Mouse (Mus musculus) lung, embryonic 16.5 days (tissue): ENCODE results near the gene P3h3. TPM values are rescaled to one million over a fixed set of nuclear protein-coding genes. Genes with fewer than 3 reads are reported as not detected.

Source experiments
- ATAC-seq: fragments of 200-750 bp; cut with Nextera tagmentation; 2 replicates; pipeline ENCODE4 v1.8.0; 2017; ENCODE audit warnings: low read depth, mild to moderate bottlenecking, moderate library complexity
- H3K27ac ChIP-seq: fragments of 300-500 bp; sonication (generic); 2 replicates; pipeline ENCODE4 v1.5.1; 2014; ENCODE audit warnings: mild to moderate bottlenecking, control low read depth, low read length
- H3K27me3 ChIP-seq: fragments of 300-500 bp; sonication (generic); 2 replicates; pipeline ENCODE4 v1.6.1; 2014; ENCODE audit warnings: low read depth, low read length, mixed read lengths; ENCODE audit not compliant: control insufficient read depth, insufficient read depth
- H3K36me3 ChIP-seq: fragments of 300-500 bp; sonication (generic); 2 replicates; pipeline ENCODE4 v1.6.1; 2014; ENCODE audit warnings: low read length; ENCODE audit not compliant: control insufficient read depth, insufficient read depth
- H3K4me1 ChIP-seq: fragments of 300-500 bp; sonication (generic); replicated peaks from 2 replicates; pipeline ENCODE4 v1.6.1; 2014; ENCODE audit warnings: low read length, mixed read lengths; ENCODE audit not compliant: control insufficient read depth, insufficient read depth
- H3K4me2 ChIP-seq: fragments of 300-500 bp; sonication (generic); 2 replicates; pipeline ENCODE4 v1.6.1; 2014; ENCODE audit warnings: low read depth, low read length, control low read depth
- H3K4me3 ChIP-seq: fragments of 300-500 bp; sonication (generic); 2 replicates; pipeline ENCODE4 v1.5.1; 2014; ENCODE audit warnings: mild to moderate bottlenecking, low read length, control low read depth
- H3K9ac ChIP-seq: fragments of 300-500 bp; sonication (generic); 2 replicates; pipeline ENCODE4 v1.6.1; 2014; ENCODE audit warnings: low read length, control low read depth
- H3K9me3 ChIP-seq: fragments of 300-500 bp; sonication (generic); 2 replicates; pipeline ENCODE4 v1.6.1; 2016; ENCODE audit warnings: low read length; ENCODE audit not compliant: control insufficient read depth
- WGBS: fragments of 180-500 bp; shearing (Covaris S2); extraction: QIAGEN DNeasy Blood & Tissue Kit; methylation state at CpG from one replicate; pipeline ENCODE4 v1.1.7; 2014; 5-methylcytosine and 5-hydroxymethylcytosine counted together
- polyA plus RNA-seq: library from polyadenylated mRNA; unstranded; fragments of >200 nt; fragmentation: Nextera tagmentation; extraction: Ambion mirVana; gene quantifications from 2 replicates; pipeline ENCODE4 v1.2.1, GENCODE M21; 2015

P3h3 gene
- polyA plus RNA-seq = 8.3 and 15.3 TPM in 2 replicates

DNA sequence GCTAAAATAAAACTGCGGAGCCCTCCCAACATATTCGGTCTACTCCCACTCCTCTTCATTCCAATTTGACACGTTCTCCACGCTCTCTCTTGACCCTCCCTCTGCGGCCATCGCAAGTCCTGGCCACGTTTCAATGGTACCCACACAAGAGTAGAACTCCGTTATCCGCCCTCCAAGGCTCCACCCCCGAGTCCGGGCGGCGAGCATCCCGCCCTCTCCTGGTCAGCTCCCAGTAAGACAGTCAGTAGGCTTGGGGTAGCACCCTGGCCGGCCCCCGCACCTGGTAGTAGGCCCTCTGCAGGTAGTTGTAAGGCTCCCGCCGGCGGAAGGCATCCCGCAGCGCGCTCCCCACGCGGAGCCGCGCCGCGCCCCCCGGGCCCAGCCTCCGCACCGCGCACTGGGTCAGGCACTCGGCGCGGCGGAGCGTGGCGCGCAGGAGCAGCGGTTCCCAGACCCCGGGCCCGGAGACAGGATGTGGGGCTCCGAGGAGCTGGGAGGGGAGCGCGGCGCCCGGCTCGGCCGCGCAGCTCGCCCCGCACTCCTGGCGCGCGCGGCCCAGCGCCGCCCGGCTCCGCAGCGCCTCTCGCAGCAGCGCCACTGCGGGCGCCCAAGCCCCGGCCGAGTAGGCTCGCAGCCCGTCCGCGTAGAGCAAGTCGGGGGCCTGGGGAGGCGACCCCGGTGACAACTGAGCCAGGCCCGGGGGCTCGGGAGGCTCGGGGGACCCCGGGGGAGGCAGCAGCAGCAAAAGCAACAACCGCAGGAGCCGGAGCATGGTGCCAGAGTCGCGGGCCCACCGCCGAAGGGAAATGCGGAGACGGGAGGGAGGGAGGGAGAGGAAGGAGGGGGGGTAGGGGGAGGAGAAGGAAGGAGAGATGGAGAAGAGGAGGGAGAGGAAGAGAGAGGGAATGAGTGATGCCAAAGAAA is at the start of gene P3h3:
TSS of gene P3h3 (minus strand) at position 837 of the 924 bp plus-strand sequence.
- Histone ChIP-seq H3K9ac (peak within 1 kb of the TSS; percentile 89), H3K27ac (peak within 1 kb of the TSS; percentile 87), H3K9me3 (no peaks in the 10 kb centered on the region), H3K4me1 (peaks cover 13% of the 10 kb centered on the region), H3K4me2 (peak within 1 kb of the TSS; percentile 97), H3K4me3 (peak within 1 kb of the TSS; percentile 79), H3K27me3 (peaks cover 24% of the 10 kb centered on the region), H3K36me3 (no peaks in the 10 kb centered on the region)
- under 1% methylated on average over 62 of the region's 86 CpGs for WGBS
- ATAC-seq = peak; percentile 87

DNA sequence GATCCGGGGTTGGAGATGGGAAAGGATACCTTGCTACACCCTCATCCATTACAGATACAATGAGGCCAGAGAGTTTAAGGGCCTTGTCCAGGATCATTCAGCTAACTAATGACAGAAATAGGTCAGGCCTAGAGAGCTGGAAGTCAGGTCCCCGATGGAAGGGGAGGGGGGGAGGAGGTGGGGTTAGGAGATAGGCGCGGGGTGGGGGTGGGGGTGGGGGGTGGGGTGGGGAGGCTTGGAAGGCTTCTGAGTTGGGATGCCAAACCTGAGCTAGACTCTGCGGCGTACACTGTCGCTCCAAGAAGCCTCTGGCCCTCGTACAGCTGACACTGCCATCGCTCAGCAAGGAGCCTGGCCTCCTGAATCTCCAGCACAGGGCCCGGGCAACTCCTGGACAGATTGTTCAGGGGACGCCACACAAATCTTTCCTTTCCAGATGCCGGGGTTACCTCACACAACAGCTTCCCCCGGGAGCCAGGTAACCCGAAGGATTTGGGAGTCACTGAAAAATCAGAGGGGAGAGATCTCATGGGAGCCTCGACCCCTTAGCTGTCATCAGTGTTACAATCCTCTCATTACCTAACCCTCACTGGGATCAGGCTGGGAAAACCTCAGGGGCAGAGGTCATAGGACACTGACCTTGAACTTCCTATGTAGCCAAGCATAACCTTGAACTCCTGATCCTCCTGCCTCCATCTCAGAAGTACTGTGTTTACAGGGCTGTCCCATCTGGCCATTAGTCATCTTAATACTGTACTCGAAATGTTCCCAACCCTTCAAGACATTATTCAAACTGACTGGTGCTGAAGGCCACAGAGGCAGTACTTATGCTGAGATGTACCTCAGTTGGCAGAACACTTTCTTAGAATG is 47.7 kb upstream of the P3h3 start:
- no peaks in the 10 kb centered on the region for H3K9me3 ChIP-seq
- H3K27ac ChIP-seq = peak overlapping the region; percentile 98
- peaks cover 12% of the 10 kb centered on the region for H3K4me1 ChIP-seq
- ATAC-seq = no peak
- H3K36me3 ChIP-seq = no peaks in the 10 kb centered on the region
- H3K27me3 ChIP-seq = peaks cover 7% of the 10 kb centered on the region; the same call in 1 of the 2 replicates
- H3K4me3 ChIP-seq = peak overlapping the region; percentile 63; the same call in 1 of the 2 replicates
- peak overlapping the region; percentile 81 for H3K9ac ChIP-seq
- H3K4me2 ChIP-seq = peak overlapping the region; percentile 91
- WGBS = 40% methylated on average over 14 of the region's 16 CpGs

DNA sequence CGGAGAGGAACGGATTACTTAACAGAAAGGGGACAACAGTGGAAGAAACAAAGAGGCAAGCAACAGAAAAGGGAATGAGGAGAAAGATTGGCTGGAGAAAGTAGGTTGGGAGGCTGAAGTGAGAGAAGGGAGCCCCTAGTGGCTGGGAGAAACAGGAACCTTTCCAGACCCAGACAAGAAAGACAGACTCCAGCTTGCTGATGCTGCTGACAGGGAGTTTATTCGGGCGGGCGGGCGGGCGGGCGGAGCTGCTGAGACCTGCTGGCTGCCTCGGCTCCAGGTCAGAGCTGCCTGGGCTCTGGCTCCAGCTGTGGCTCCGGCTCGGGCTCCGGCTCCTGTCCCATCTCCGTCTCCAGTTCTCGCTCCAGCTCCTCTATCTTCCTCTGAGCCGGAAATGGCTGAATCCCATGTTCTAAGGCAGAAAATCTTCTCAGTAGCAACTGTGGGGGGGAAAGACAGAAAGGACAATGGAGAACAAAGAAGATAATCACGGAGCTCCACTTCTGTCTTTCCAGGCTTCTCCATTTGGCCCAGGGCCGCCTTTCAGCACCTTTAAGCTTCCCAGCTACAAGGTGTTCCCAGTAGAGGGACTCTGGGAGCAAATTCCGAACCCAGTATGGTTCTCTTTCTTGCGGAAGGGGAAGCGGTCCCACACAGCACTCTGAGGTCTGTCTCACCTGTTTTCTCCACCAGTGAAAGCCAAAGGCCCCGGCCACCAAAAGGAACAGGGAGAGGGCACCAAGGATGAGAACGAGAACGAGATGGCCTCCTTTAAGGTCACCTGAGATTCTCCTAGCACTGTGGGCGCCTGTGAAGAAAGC is 46.8 kb upstream of the P3h3 start:
- Histone ChIP-seq H3K27me3 (no peaks in the 10 kb centered on the region; the same call in 1 of the 2 replicates), H3K27ac (peak overlapping the region; percentile 98), H3K4me2 (peak overlapping the region; percentile 91), H3K4me3 (peak overlapping the region; percentile 63), H3K9ac (peak overlapping the region; percentile 81), H3K9me3 (no peaks in the 10 kb centered on the region), H3K4me1 (peaks cover 6% of the 10 kb centered on the region), H3K36me3 (no peaks in the 10 kb centered on the region)
- peak; percentile 85 for ATAC-seq
- 8% methylated on average over 24 of the region's 24 CpGs for WGBS

DNA sequence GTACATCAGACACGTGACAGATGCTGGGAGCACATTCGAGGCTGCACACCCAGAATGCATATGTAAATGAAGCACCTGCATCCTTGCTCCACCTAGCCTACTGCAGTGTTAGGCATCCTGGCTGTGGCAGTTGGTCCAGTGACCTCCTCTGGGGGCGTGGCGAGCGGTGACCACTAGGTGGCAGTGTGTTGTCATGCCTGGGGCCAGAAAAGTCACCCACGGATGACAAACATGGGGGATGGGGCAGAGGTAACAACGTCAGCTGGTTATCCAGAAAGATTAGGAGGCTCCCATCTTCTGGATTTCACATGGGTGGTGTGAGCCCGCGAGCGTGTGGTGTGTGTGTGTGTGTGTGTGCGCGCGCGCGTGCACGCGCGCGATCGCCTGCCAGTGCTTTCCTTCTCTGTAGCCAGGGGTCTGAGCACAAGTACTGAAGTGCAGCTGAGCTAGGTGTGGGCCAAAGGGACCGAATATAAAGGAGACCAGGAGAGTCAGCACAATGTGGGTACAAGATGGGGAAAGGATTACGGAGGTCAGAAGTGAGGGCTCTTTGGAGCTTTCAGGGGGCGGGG is 46.1 kb upstream of the P3h3 start:
- under 1% methylated on average over 23 of the region's 23 CpGs for WGBS
- Histone ChIP-seq H3K9ac (peak overlapping the region; percentile 81), H3K4me1 (peaks cover 6% of the 10 kb centered on the region), H3K9me3 (no peaks in the 10 kb centered on the region), H3K4me2 (peak overlapping the region; percentile 91), H3K4me3 (peak overlapping the region; percentile 63), H3K36me3 (no peaks in the 10 kb centered on the region), H3K27me3 (no peaks in the 10 kb centered on the region), H3K27ac (peak overlapping the region; percentile 98)
- peak; percentile 91 for ATAC-seq

DNA sequence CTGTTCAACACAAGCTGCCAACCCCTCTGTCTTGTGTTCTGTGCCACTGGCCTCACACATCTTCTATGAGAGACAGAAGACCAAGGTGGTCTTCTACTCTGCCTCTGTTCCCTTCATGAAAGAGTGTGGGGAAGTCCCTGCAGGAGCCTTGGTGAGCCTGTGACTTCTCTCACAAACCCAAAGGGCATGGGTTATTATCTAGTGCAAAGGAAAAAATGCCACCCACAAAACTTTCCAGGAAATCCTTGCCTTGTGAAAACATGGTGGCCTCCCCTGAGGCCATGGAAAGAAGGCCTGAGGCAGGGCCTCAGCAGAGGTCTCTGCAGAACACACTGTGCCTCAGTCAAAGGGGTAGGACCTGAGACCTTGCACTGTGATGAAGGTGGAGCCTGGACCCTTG is 44.3 kb upstream of the P3h3 start:
- Histone ChIP-seq H3K9me3 (no peaks in the 10 kb centered on the region), H3K27ac (no peak overlapping the region)

DNA sequence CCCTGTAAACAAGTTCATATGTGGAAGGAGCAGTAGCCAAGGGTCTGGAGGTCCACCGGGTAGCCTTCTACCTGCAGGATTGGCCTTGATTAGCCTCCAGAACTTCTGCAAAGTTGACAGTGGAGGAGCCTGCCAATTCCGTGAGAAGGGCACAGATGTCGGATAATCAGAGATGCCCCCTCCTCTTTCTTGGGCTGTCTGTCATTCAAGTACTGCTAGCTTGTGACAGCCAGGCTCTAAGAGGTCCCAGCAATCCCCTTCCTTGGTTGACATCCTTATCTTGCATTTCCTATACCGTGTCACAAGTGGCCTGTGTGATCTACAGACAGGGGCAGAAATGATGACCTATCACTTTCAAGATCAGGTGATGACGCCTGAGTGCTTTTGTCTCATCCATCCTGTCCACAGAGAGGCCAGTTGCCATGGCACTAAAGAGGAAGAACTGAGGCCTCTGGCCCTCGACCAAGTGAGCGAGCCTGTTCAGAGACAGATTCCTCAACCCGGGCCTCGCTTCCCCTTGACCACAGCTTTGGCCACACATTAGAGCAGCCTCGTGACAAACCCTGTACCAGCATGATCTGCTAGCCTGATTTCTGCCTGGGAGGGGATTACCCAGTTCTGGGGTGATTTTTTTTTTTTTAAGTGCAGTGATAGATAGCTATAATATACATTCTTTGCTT is 43.4 kb upstream of the P3h3 start:
- H3K9ac ChIP-seq = no peak overlapping the region
- no peak overlapping the region for H3K4me2 ChIP-seq
- no peaks in the 10 kb centered on the region for H3K36me3 ChIP-seq
- ATAC-seq = no peak
- H3K4me3 ChIP-seq = no peak overlapping the region
- no peak overlapping the region for H3K27ac ChIP-seq
- H3K9me3 ChIP-seq = no peaks in the 10 kb centered on the region
- no peaks in the 10 kb centered on the region for H3K27me3 ChIP-seq
- peaks cover 6% of the 10 kb centered on the region for H3K4me1 ChIP-seq
- WGBS = 37% methylated on average over 10 of the region's 10 CpGs

More for the DNA sequence above, 44.3 kb upstream of the P3h3 start:
- Histone ChIP-seq H3K27me3 (no peaks in the 10 kb centered on the region), H3K4me3 (no peak overlapping the region), H3K36me3 (no peaks in the 10 kb centered on the region), H3K9ac (no peak overlapping the region), H3K4me1 (peaks cover 6% of the 10 kb centered on the region), H3K4me2 (no peak overlapping the region)
- no peak for ATAC-seq

DNA sequence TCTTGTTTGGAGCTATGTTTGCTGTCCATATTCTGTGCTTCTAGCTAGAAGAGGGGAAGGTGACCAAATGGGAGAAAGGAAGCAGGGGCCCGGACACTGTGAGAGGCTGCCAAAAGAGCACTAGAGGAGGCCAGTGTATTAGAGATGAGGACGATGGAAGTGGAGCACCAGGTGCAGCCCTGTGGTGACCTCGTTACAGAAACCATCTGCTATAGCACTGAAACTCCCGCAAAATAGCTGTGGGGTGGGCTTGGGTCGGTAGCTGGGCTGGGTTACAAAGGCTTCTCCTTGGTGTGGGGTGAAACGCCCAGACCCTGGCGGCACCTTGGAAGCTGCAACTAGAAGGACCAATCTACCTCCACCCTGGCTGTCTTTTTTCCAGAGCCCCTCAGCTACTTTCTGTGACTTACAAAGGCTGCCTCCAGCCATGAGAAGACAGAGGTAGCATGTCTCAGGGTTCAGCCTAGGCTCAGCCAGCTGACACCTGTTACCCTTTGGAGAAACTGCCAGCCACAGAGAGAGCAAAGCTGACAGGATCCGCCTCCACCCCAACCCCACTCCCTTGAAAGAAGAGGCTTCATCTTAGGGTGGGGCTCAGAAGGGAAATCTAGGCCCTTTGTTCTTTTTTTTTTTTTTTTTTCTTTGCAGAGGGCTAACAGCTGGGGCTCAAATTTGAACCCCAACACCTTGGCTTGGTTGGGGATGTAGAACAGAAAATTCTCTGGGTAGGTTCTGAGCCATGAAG is 42.7 kb upstream of the P3h3 start:
- ATAC-seq = no peak
- 64% methylated on average over 8 of the region's 8 CpGs for WGBS

More for the DNA sequence above, 42.7 kb upstream of the P3h3 start:
- H3K9me3 ChIP-seq = no peaks in the 10 kb centered on the region
- no peak overlapping the region for H3K9ac ChIP-seq
- H3K4me3 ChIP-seq = no peak overlapping the region
- H3K36me3 ChIP-seq = no peaks in the 10 kb centered on the region
- H3K27ac ChIP-seq = no peak overlapping the region
- no peaks in the 10 kb centered on the region for H3K27me3 ChIP-seq
- H3K4me2 ChIP-seq = no peak overlapping the region
- H3K4me1 ChIP-seq = peaks cover 6% of the 10 kb centered on the region
